Mouse (Mus musculus): ENCODE measurements at regions not wholly inside any gene's neighbourhood (a gene's known extent, or its start where the extent isn't known, plus 50 kb on each side); places are given as distances from the start of the nearest gene placed in this dataset.

GRCm38 (mm10) chr1:61471779-61472578, 166.6 kb upstream of the Pard3b start:
- no peaks in the 10 kb centered on the region for H3K9me3 ChIP-seq (ENCODE audit: control insufficient read depth, low read length)
- H3K36me3 ChIP-seq (ENCODE audit: control insufficient read depth, insufficient read depth, low read length), result no peaks in the 10 kb centered on the region
- H3K27me3 ChIP-seq (ENCODE audit: control insufficient read depth, insufficient read depth, low read length), result no peaks in the 10 kb centered on the region
- H3K4me2 ChIP-seq (replicated peaks; ENCODE audit: low read depth, low read length, severe bottlenecking), result no peak overlapping the region
- no peak overlapping the region for H3K4me3 ChIP-seq (replicated peaks; ENCODE audit: low read length)
- no peaks in the 10 kb centered on the region for H3K4me1 ChIP-seq (ENCODE audit: control insufficient read depth, insufficient read depth, low read length)
- H3K27ac ChIP-seq (replicated peaks; ENCODE audit: low read depth, low read length), result no peak overlapping the region
- TF ChIP-seq POLR2A (IDR thresholded peaks at IDR 0.05; ENCODE audit: borderline replicate concordance, extremely low read depth, insufficient read depth, insufficient read length), result no peak
- WGBS, result 83% methylated on average over 6 of the region's 6 CpGs
- ATAC-seq (ENCODE audit: low FRiP score, low read depth) (no peak), DNase-seq (ENCODE audit: low spot score) (no peak)
- H3K9ac ChIP-seq (ENCODE audit: low read depth, low read length, severe bottlenecking), result no peak overlapping the region

GRCm38 (mm10) chr1:61472579-61473242, 165.9 kb upstream of the Pard3b start:
- ATAC-seq (ENCODE audit: low FRiP score, low read depth) (no peak), DNase-seq (ENCODE audit: low spot score) (no peak)
- Histone ChIP-seq H3K4me2 (replicated peaks; ENCODE audit: low read depth, low read length, severe bottlenecking) (no peak overlapping the region), H3K9me3 (ENCODE audit: control insufficient read depth, low read length) (no peaks in the 10 kb centered on the region), H3K27me3 (ENCODE audit: control insufficient read depth, insufficient read depth, low read length) (no peaks in the 10 kb centered on the region), H3K27ac (replicated peaks; ENCODE audit: low read depth, low read length) (no peak overlapping the region), H3K4me3 (replicated peaks; ENCODE audit: low read length) (no peak overlapping the region), H3K36me3 (ENCODE audit: control insufficient read depth, insufficient read depth, low read length) (no peaks in the 10 kb centered on the region), H3K4me1 (ENCODE audit: control insufficient read depth, insufficient read depth, low read length) (no peaks in the 10 kb centered on the region), H3K9ac (ENCODE audit: low read depth, low read length, severe bottlenecking) (no peak overlapping the region)
- TF ChIP-seq POLR2A (IDR thresholded peaks at IDR 0.05; ENCODE audit: borderline replicate concordance, extremely low read depth, insufficient read depth, insufficient read length), result no peak
- 66% methylated on average over 13 of the region's 13 CpGs for WGBS

- DNase-seq (ENCODE audit: low spot score) (no peak), ATAC-seq (ENCODE audit: low FRiP score, low read depth) (no peak)
- no peak for TF ChIP-seq POLR2A (IDR thresholded peaks at IDR 0.05; ENCODE audit: borderline replicate concordance, extremely low read depth, insufficient read depth, insufficient read length)
- Histone ChIP-seq H3K36me3 (ENCODE audit: control insufficient read depth, insufficient read depth, low read length) (no peaks in the 10 kb centered on the region), H3K27ac (replicated peaks; ENCODE audit: low read depth, low read length) (no peak overlapping the region), H3K4me1 (ENCODE audit: control insufficient read depth, insufficient read depth, low read length) (no peaks in the 10 kb centered on the region), H3K4me3 (replicated peaks; ENCODE audit: low read length) (no peak overlapping the region), H3K9ac (ENCODE audit: low read depth, low read length, severe bottlenecking) (no peak overlapping the region), H3K4me2 (replicated peaks; ENCODE audit: low read depth, low read length, severe bottlenecking) (no peak overlapping the region), H3K9me3 (ENCODE audit: control insufficient read depth, low read length) (no peaks in the 10 kb centered on the region), H3K27me3 (ENCODE audit: control insufficient read depth, insufficient read depth, low read length) (no peaks in the 10 kb centered on the region)
- 93% methylated on average over 3 of the region's 3 CpGs for WGBS
Observed at GRCm38 (mm10) chr1:61485459-61485858, 153.2 kb upstream of the Pard3b start.

- Histone ChIP-seq H3K9ac (ENCODE audit: low read depth, low read length, severe bottlenecking) (no peak overlapping the region), H3K9me3 (ENCODE audit: control insufficient read depth, low read length) (no peaks in the 10 kb centered on the region), H3K36me3 (ENCODE audit: control insufficient read depth, insufficient read depth, low read length) (no peaks in the 10 kb centered on the region), H3K4me2 (replicated peaks; ENCODE audit: low read depth, low read length, severe bottlenecking) (no peak overlapping the region), H3K27ac (replicated peaks; ENCODE audit: low read depth, low read length) (no peak overlapping the region), H3K4me1 (ENCODE audit: control insufficient read depth, insufficient read depth, low read length) (0 out of 2 replicates have a peak, but pooled peaks cover 2% of the 10 kb centered on the region), H3K27me3 (ENCODE audit: control insufficient read depth, insufficient read depth, low read length) (no peaks in the 10 kb centered on the region), H3K4me3 (replicated peaks; ENCODE audit: low read length) (no peak overlapping the region)
- ATAC-seq (ENCODE audit: low FRiP score, low read depth) (no peak), DNase-seq (ENCODE audit: low spot score) (no peak)
- TF ChIP-seq POLR2A (IDR thresholded peaks at IDR 0.05; ENCODE audit: borderline replicate concordance, extremely low read depth, insufficient read depth, insufficient read length), result no peak
- 92% methylated on average over 1 of the region's 1 CpGs for WGBS
Observed at GRCm38 (mm10) chr1:61524886-61525285, 113.7 kb upstream of the Pard3b start.

GRCm38 (mm10) chr1:61525881-61526280, 112.7 kb upstream of the Pard3b start:
- WGBS, result 90% methylated on average over 8 of the region's 8 CpGs
- Histone ChIP-seq H3K36me3 (ENCODE audit: control insufficient read depth, insufficient read depth, low read length) (no peaks in the 10 kb centered on the region), H3K27ac (replicated peaks; ENCODE audit: low read depth, low read length) (no peak overlapping the region), H3K27me3 (ENCODE audit: control insufficient read depth, insufficient read depth, low read length) (no peaks in the 10 kb centered on the region), H3K4me3 (replicated peaks; ENCODE audit: low read length) (no peak overlapping the region), H3K9ac (ENCODE audit: low read depth, low read length, severe bottlenecking) (no peak overlapping the region), H3K4me1 (ENCODE audit: control insufficient read depth, insufficient read depth, low read length) (peaks cover 5% of the 10 kb centered on the region; the same call in 1 of the 2 replicates), H3K4me2 (replicated peaks; ENCODE audit: low read depth, low read length, severe bottlenecking) (no peak overlapping the region), H3K9me3 (ENCODE audit: control insufficient read depth, low read length) (no peaks in the 10 kb centered on the region)
- DNase-seq (ENCODE audit: low spot score) (no peak), ATAC-seq (ENCODE audit: low FRiP score, low read depth) (no peak)
- TF ChIP-seq POLR2A (IDR thresholded peaks at IDR 0.05; ENCODE audit: borderline replicate concordance, extremely low read depth, insufficient read depth, insufficient read length), result no peak
